Mouse (Mus musculus): ENCODE measurements around the gene Sumo1. TPM values are rescaled to one million over a fixed set of nuclear protein-coding genes. Genes with fewer than 3 reads are reported as not detected.

Gene Sumo1
- polyA plus RNA-seq, 1 experiment from 2014 or later, result 415 TPM

GRCm38 (mm10) chr1:59603417-59603712 lies 67.3 kb downstream of the Sumo1 start:
- peaks cover 25% of the 10 kb centered on the region; the same call in 1 of the 2 replicates for H3K27me3 ChIP-seq (ENCODE audit: insufficient read depth, poor library complexity, severe bottlenecking)

GRCm38 (mm10) chr1:59602531-59603416 lies 67.9 kb downstream of the Sumo1 start:
- H3K27me3 ChIP-seq (ENCODE audit: insufficient read depth, poor library complexity, severe bottlenecking), result peaks cover 25% of the 10 kb centered on the region; the same call in 1 of the 2 replicates
- H3K27ac ChIP-seq, result no peak overlapping the region
- WGBS, result 34% methylated on average over 11 of the region's 11 CpGs
- DNase-seq (ENCODE audit: low spot score), result no peak
- no peaks in the 10 kb centered on the region for H3K36me3 ChIP-seq
- no peaks in the 10 kb centered on the region for H3K9me3 ChIP-seq
- H3K4me1 ChIP-seq, result peaks cover 9% of the 10 kb centered on the region
- no peak overlapping the region for H3K4me3 ChIP-seq

More at GRCm38 (mm10) chr1:59603417-59603712, 67.3 kb downstream of the Sumo1 start:
- no peak for DNase-seq (ENCODE audit: low spot score)
- peaks cover 9% of the 10 kb centered on the region for H3K4me1 ChIP-seq
- no peak overlapping the region for H3K27ac ChIP-seq
- no peak overlapping the region for H3K4me3 ChIP-seq
- no peaks in the 10 kb centered on the region for H3K9me3 ChIP-seq
- 86% methylated on average over 2 of the region's 2 CpGs for WGBS
- no peaks in the 10 kb centered on the region for H3K36me3 ChIP-seq

GRCm38 (mm10) chr1:59595609-59596008 lies 75.0 kb downstream of the Sumo1 start:
- 50% methylated on average over 9 of the region's 9 CpGs for whole genome bisulfite sequencing

GRCm38 (mm10) chr1:59594586-59595266 lies 75.9 kb downstream of the Sumo1 start:
- H3K27me3 ChIP-seq (ENCODE audit: insufficient read depth, poor library complexity, severe bottlenecking), result peaks cover 70% of the 10 kb centered on the region
- H3K36me3 ChIP-seq, result no peaks in the 10 kb centered on the region
- no peak for DNase-seq (ENCODE audit: low spot score)
- H3K27ac ChIP-seq, result no peak overlapping the region
- no peaks in the 10 kb centered on the region for H3K9me3 ChIP-seq
- no peak overlapping the region for H3K4me3 ChIP-seq
- H3K4me1 ChIP-seq, result peaks cover 12% of the 10 kb centered on the region; the same call in 1 of the 2 replicates
- 85% methylated on average over 11 of the region's 11 CpGs for WGBS

More at GRCm38 (mm10) chr1:59595609-59596008, 75.0 kb downstream of the Sumo1 start:
- no peak overlapping the region for H3K4me3 ChIP-seq
- H3K27me3 ChIP-seq (ENCODE audit: insufficient read depth, poor library complexity, severe bottlenecking), result peaks cover 62% of the 10 kb centered on the region
- DNase-seq (ENCODE audit: low spot score), result no peak
- H3K36me3 ChIP-seq, result no peaks in the 10 kb centered on the region
- peaks cover 12% of the 10 kb centered on the region; the same call in 1 of the 2 replicates for H3K4me1 ChIP-seq
- H3K9me3 ChIP-seq, result no peaks in the 10 kb centered on the region
- no peak overlapping the region for H3K27ac ChIP-seq

GRCm38 (mm10) chr1:59593622-59594035 lies 77.0 kb downstream of the Sumo1 start:
- H3K4me1 ChIP-seq, result peaks cover 12% of the 10 kb centered on the region; the same call in 1 of the 2 replicates
- no peaks in the 10 kb centered on the region for H3K9me3 ChIP-seq
- no peak overlapping the region for H3K27ac ChIP-seq
- 61% methylated on average over 2 of the region's 2 CpGs for WGBS
- H3K27me3 ChIP-seq (ENCODE audit: insufficient read depth, poor library complexity, severe bottlenecking), result peaks cover 71% of the 10 kb centered on the region
- DNase-seq (ENCODE audit: low spot score), result no peak
- no peaks in the 10 kb centered on the region for H3K36me3 ChIP-seq
- H3K4me3 ChIP-seq, result no peak overlapping the region

GRCm38 (mm10) chr1:59592876-59593275 lies 77.8 kb downstream of the Sumo1 start:
- DNase-seq (ENCODE audit: low spot score), result no peak
- Histone ChIP-seq H3K9me3 (no peaks in the 10 kb centered on the region), H3K4me1 (peaks cover 12% of the 10 kb centered on the region; the same call in 1 of the 2 replicates), H3K27ac (no peak overlapping the region), H3K36me3 (no peaks in the 10 kb centered on the region), H3K27me3 (ENCODE audit: insufficient read depth, poor library complexity, severe bottlenecking) (peaks cover 72% of the 10 kb centered on the region), H3K4me3 (peak overlapping the region; percentile 34)
- 23% methylated on average over 12 of the region's 12 CpGs for WGBS

GRCm38 (mm10) chr1:59592359-59592758 lies 78.3 kb downstream of the Sumo1 start:
- no peak for DNase-seq (ENCODE audit: low spot score)
- no peaks in the 10 kb centered on the region for H3K36me3 ChIP-seq
- peaks cover 70% of the 10 kb centered on the region for H3K27me3 ChIP-seq (ENCODE audit: insufficient read depth, poor library complexity, severe bottlenecking)
- H3K9me3 ChIP-seq, result no peaks in the 10 kb centered on the region
- 4% methylated on average over 10 of the region's 10 CpGs for WGBS
- peak overlapping the region; percentile 34 for H3K4me3 ChIP-seq
- H3K4me1 ChIP-seq, result peaks cover 12% of the 10 kb centered on the region; the same call in 1 of the 2 replicates
- 0 out of 2 replicates have a peak overlapping the region, but pooled peaks have one; percentile 24 for H3K27ac ChIP-seq

GRCm38 (mm10) chr1:59589271-59589670 lies 81.4 kb downstream of the Sumo1 start:
- peaks cover 14% of the 10 kb centered on the region; the same call in 1 of the 2 replicates for H3K4me1 ChIP-seq
- no peak overlapping the region for H3K4me3 ChIP-seq
- DNase-seq (ENCODE audit: low spot score), result no peak
- peaks cover 62% of the 10 kb centered on the region for H3K27me3 ChIP-seq (ENCODE audit: insufficient read depth, poor library complexity, severe bottlenecking)
- no peaks in the 10 kb centered on the region for H3K9me3 ChIP-seq
- no peaks in the 10 kb centered on the region for H3K36me3 ChIP-seq
- 82% methylated on average over 1 of the region's 1 CpGs for WGBS
- H3K27ac ChIP-seq, result no peak overlapping the region

- Histone ChIP-seq H3K4me3 (no peak overlapping the region), H3K36me3 (no peaks in the 10 kb centered on the region), H3K4me1 (peaks cover 10% of the 10 kb centered on the region), H3K27me3 (ENCODE audit: insufficient read depth, poor library complexity, severe bottlenecking) (peaks cover 46% of the 10 kb centered on the region), H3K27ac (no peak overlapping the region), H3K9me3 (no peaks in the 10 kb centered on the region)
- peak; percentile 87 for DNase-seq (ENCODE audit: low spot score)
- WGBS, result 11% methylated on average over 18 of the region's 18 CpGs
These were observed 85.8 kb downstream of the Sumo1 start for GRCm38 (mm10) chr1:59584656-59585410.

GRCm38 (mm10) chr1:59580880-59581279 lies 89.8 kb downstream of the Sumo1 start:
- H3K9me3 ChIP-seq, result no peaks in the 10 kb centered on the region
- peaks cover 28% of the 10 kb centered on the region for H3K4me1 ChIP-seq
- no peak overlapping the region for H3K4me3 ChIP-seq
- peak overlapping the region; percentile 52; the same call in 1 of the 2 replicates for H3K27ac ChIP-seq
- WGBS, result 67% methylated on average over 3 of the region's 3 CpGs
- no peaks in the 10 kb centered on the region for H3K36me3 ChIP-seq
- no peak for DNase-seq (ENCODE audit: low spot score)
- H3K27me3 ChIP-seq (ENCODE audit: insufficient read depth, poor library complexity, severe bottlenecking), result peaks cover 58% of the 10 kb centered on the region

- peak overlapping the region; percentile 52 for H3K27ac ChIP-seq
- peaks cover 28% of the 10 kb centered on the region for H3K4me1 ChIP-seq
- 19% methylated on average over 8 of the region's 8 CpGs for WGBS
- H3K4me3 ChIP-seq, result peak overlapping the region; percentile 27
- no peaks in the 10 kb centered on the region for H3K36me3 ChIP-seq
- H3K9me3 ChIP-seq, result no peaks in the 10 kb centered on the region
- DNase-seq (ENCODE audit: low spot score), result peak; percentile 79
- peaks cover 52% of the 10 kb centered on the region for H3K27me3 ChIP-seq (ENCODE audit: insufficient read depth, poor library complexity, severe bottlenecking)
These were observed 90.4 kb downstream of the Sumo1 start for GRCm38 (mm10) chr1:59580131-59580751.

- peaks cover 50% of the 10 kb centered on the region for H3K27me3 ChIP-seq (ENCODE audit: insufficient read depth, poor library complexity, severe bottlenecking)
- WGBS, result 15% methylated on average over 5 of the region's 5 CpGs
- DNase-seq (ENCODE audit: low spot score), result no peak
- no peaks in the 10 kb centered on the region for H3K36me3 ChIP-seq
- H3K4me3 ChIP-seq, result peak overlapping the region; percentile 27; the same call in 1 of the 2 replicates
- no peaks in the 10 kb centered on the region for H3K9me3 ChIP-seq
- no peak overlapping the region for H3K27ac ChIP-seq
- H3K4me1 ChIP-seq, result peaks cover 29% of the 10 kb centered on the region
These were observed 91.3 kb downstream of the Sumo1 start for GRCm38 (mm10) chr1:59579327-59579726.

Measured in heart, embryonic 10.5 days (tissue).